Mouse (Mus musculus) spleen, postnatal 10 days (tissue): ENCODE results near the gene Gm20830.
"Not testable (repeated sequence)": the region's sequence is repeated elsewhere in the genome, so short reads cannot be mapped to it uniquely, and the experiment has no call there.

ENCODE experiments used
- DNase-seq, 2 experiments: peaks; one replicate each; pipeline ENCODE4 v3.0.0; 2021 to 2022; ENCODE audit warnings: low spot score in 2 of 2

Gene Gm20830

DNA sequence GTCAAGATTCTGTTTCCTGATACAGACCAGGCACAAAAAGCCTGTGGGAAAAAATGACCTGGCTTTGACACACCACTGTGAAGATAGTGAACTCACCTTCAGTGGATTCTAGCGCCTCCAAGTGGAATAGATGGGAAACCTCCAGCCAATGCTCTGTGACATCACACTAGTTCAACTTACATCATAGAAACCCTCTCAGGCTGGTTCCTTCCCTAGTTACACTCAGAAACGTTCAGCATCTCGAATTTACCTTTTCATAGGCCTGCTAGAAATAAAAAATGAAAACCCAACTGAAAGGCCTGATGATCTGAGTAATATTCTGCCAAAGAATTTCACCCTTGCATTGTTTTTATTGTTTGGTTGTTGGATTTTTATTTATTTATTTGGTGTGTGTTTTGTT lies at the start of gene Gm20830:
TSS of gene Gm20830 (minus strand) at position 101 of the 400 bp plus-strand sequence.
- not testable (repeated sequence) for DNase-seq
